Mouse (Mus musculus) forebrain, embryonic 16.5 days (tissue): ENCODE measurements around the gene Kdm5c. TPM values are rescaled to one million over a fixed set of nuclear protein-coding genes. Genes with fewer than 3 reads are reported as not detected.

Experiments
- ATAC-seq: fragments of 200-750 bp; cut with Nextera tagmentation; 2 replicates; pipeline ENCODE4 v1.8.0; 2017; ENCODE audit warnings: mild to moderate bottlenecking, moderate library complexity
- H3K27ac ChIP-seq: fragments of 300-500 bp; sonication (generic); 2 replicates; pipeline ENCODE4 v1.5.1; 2014; ENCODE audit warnings: low read length, control low read depth
- H3K27me3 ChIP-seq: fragments of 300-500 bp; sonication (generic); replicated peaks from 2 replicates; pipeline ENCODE4 v1.6.1; 2014; ENCODE audit warnings: low read length; ENCODE audit not compliant: control insufficient read depth, insufficient read depth
- H3K36me3 ChIP-seq: fragments of 300-500 bp; sonication (generic); 2 replicates; pipeline ENCODE4 v1.6.1; 2014; ENCODE audit not compliant: control insufficient read depth, insufficient read depth
- H3K4me1 ChIP-seq: fragments of 300-500 bp; sonication (generic); replicated peaks from 2 replicates; pipeline ENCODE4 v1.6.1; 2014; ENCODE audit warnings: low read length; ENCODE audit not compliant: control insufficient read depth, insufficient read depth
- H3K4me2 ChIP-seq: fragments of 300-500 bp; sonication (generic); 2 replicates; pipeline ENCODE4 v1.6.1; 2014; ENCODE audit warnings: mild to moderate bottlenecking, low read length, control low read depth
- H3K4me3 ChIP-seq: fragments of 300-500 bp; sonication (generic); replicated peaks from 2 replicates; pipeline ENCODE4 v1.5.1; 2014; ENCODE audit warnings: mild to moderate bottlenecking, low read length, control low read depth
- H3K9ac ChIP-seq: fragments of 300-500 bp; sonication (generic); replicated peaks from 2 replicates; pipeline ENCODE4 v1.6.1; 2014; ENCODE audit warnings: low read depth, low read length, control low read depth
- H3K9me3 ChIP-seq: fragments of 300-500 bp; sonication (generic); 2 replicates; pipeline ENCODE4 v1.6.1; 2016; ENCODE audit warnings: low read length; ENCODE audit not compliant: control insufficient read depth
- WGBS: fragments of 180-500 bp; shearing (Covaris S2); extraction: QIAGEN DNeasy Blood & Tissue Kit; methylation state at CpG from one replicate; pipeline ENCODE4 v1.1.7; 2014; 5-methylcytosine and 5-hydroxymethylcytosine counted together
- polyA plus RNA-seq: library from polyadenylated mRNA; unstranded; fragments of >200 nt; fragmentation: Nextera tagmentation; extraction: Ambion mirVana; gene quantifications from 2 replicates; pipeline ENCODE4 v1.2.1, GENCODE M21; 2015

Kdm5c gene
- polyA plus RNA-seq = 38.3 and 38.6 TPM in 2 replicates

GRCm38 (mm10) chrX:152232781-152233763 lies at the start of gene Kdm5c:
Kdm5c (plus strand) TSS chrX:152233020.
- under 1% methylated on average over 69 of the region's 69 CpGs for WGBS
- peak within 1 kb of the TSS; percentile 67 for H3K27ac ChIP-seq
- ATAC-seq = peak; percentile 98

GRCm38 (mm10) chrX:152187151-152187550 lies 45.7 kb upstream of the Kdm5c start:
- H3K36me3 ChIP-seq = no peaks in the 10 kb centered on the region
- no peaks in the 10 kb centered on the region for H3K9me3 ChIP-seq
- no peak overlapping the region for H3K4me2 ChIP-seq
- no peak overlapping the region for H3K9ac ChIP-seq
- H3K27me3 ChIP-seq = peaks cover 17% of the 10 kb centered on the region
- no peak overlapping the region for H3K27ac ChIP-seq
- no peaks in the 10 kb centered on the region for H3K4me1 ChIP-seq
- H3K4me3 ChIP-seq = no peak overlapping the region
- ATAC-seq = no peak

More at GRCm38 (mm10) chrX:152232781-152233763, at the start of gene Kdm5c:
- peaks cover 19% of the 10 kb centered on the region for H3K4me1 ChIP-seq
- no peaks in the 10 kb centered on the region for H3K9me3 ChIP-seq
- H3K36me3 ChIP-seq = no peaks in the 10 kb centered on the region
- 0 out of 2 replicates have a peak, but pooled peaks cover 2% of the 10 kb centered on the region for H3K27me3 ChIP-seq
- H3K4me3 ChIP-seq = peak within 1 kb of the TSS; percentile 96
- peak within 1 kb of the TSS; percentile 82 for H3K4me2 ChIP-seq
- H3K9ac ChIP-seq = peak within 1 kb of the TSS; percentile 88

- 65% methylated on average over 1 of the region's 1 CpGs for WGBS
- H3K36me3 ChIP-seq = no peaks in the 10 kb centered on the region
- no peak overlapping the region for H3K9ac ChIP-seq
- H3K27ac ChIP-seq = no peak overlapping the region
- no peaks in the 10 kb centered on the region for H3K9me3 ChIP-seq
- no peak for ATAC-seq
- H3K4me1 ChIP-seq = no peaks in the 10 kb centered on the region
- H3K4me2 ChIP-seq = no peak overlapping the region
- peaks cover 24% of the 10 kb centered on the region for H3K27me3 ChIP-seq
- no peak overlapping the region for H3K4me3 ChIP-seq
Observed at GRCm38 (mm10) chrX:152191266-152191665, 41.6 kb upstream of the Kdm5c start.

DNA sequence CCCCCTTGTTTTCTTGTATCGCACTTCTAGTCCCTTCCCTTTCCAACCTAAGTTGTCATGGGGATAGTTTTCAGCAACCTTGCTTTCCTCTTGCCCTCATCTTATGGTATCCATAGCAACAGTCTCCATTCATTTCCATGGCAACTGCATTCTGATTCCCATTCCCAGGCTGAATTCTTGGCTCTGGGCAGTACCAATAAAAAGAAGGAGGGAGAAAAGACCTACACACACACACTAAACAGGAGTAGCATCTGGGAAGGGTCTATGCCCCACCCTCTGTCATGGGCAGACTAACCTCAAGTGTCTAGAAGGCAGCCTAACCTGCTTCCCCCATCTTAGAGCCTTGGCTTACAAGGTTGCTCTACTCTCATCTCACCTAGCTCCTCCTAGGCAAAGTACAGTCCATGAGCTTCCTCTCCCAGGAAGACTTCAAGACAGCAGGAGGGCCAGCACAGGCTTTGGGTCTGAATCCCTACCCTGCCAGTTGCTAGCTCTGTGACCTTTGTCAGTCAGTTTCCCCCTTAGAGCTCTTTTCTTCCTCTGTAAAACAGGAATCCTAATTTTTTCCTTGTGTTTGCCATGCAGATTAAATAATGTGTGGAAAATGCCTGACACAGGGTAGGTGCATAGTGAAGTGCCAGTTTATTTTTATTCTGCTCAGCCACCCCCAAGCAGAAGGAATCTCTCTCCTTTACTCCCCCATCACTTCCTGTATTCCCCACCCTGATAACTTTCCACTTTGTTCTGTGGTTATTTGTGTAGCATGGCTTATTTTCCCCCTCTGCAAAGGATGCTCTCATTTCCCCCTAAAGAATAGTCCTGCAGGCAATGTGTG lies 34.8 kb upstream of the Kdm5c start:
- no peaks in the 10 kb centered on the region for H3K9me3 ChIP-seq
- no peaks in the 10 kb centered on the region for H3K36me3 ChIP-seq
- 15% methylated on average over 1 of the region's 1 CpGs for WGBS
- H3K4me3 ChIP-seq = no peak overlapping the region
- H3K4me2 ChIP-seq = peak overlapping the region; percentile 31
- peaks cover 20% of the 10 kb centered on the region; the same call in 1 of the 2 replicates for H3K27me3 ChIP-seq
- peak; percentile 87 for ATAC-seq
- H3K4me1 ChIP-seq = peaks cover 18% of the 10 kb centered on the region
- H3K27ac ChIP-seq = peak overlapping the region; percentile 84
- no peak overlapping the region for H3K9ac ChIP-seq

- H3K36me3 ChIP-seq = no peaks in the 10 kb centered on the region
- no peak overlapping the region for H3K9ac ChIP-seq
- H3K4me3 ChIP-seq = no peak overlapping the region
- peaks cover 18% of the 10 kb centered on the region for H3K4me1 ChIP-seq
- H3K27ac ChIP-seq = no peak overlapping the region
- no peaks in the 10 kb centered on the region for H3K9me3 ChIP-seq
- ATAC-seq = no peak
- H3K4me2 ChIP-seq = no peak overlapping the region
- WGBS = 33% methylated on average over 4 of the region's 4 CpGs
- H3K27me3 ChIP-seq = peaks cover 24% of the 10 kb centered on the region; the same call in 1 of the 2 replicates
Observed at GRCm38 (mm10) chrX:152201737-152202421, 30.9 kb upstream of the Kdm5c start.

DNA sequence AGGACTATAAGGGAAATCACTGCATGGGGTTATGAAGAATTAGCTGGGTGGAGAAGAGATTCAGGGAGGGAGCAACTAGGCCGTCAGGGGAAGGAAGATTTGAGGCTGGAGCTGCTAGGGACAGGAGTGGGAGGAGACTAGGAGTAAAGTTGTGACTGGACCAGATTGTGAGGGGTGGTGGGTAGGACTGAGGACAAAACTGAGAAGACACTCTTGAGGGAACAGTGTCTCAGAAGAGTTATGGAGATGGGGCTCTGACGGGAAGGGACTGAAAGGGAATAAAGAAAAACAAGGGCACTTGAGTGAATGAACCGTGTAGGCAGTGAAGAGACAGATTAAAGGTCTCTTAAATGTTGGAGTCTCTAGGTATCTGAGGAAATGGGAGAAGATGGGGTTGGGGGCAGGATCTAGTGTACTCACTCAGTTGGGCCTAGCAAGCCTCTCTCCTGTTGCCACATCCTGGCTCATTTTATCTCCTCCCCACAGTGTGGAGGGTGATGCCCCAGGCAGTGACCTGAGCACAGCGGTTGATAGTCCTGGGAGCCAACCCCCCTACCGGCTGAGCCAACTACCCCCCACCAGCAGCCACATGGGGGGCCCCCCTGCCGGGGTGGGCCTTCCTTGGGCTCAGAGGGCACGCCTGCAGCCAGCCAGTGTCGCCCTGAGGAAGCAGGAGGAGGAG lies 30.3 kb upstream of the Kdm5c start:
- no peak for ATAC-seq
- 40% methylated on average over 8 of the region's 8 CpGs for WGBS
- H3K4me2 ChIP-seq = no peak overlapping the region
- H3K9me3 ChIP-seq = no peaks in the 10 kb centered on the region
- peaks cover 21% of the 10 kb centered on the region; the same call in 1 of the 2 replicates for H3K27me3 ChIP-seq
- no peak overlapping the region for H3K27ac ChIP-seq
- no peaks in the 10 kb centered on the region for H3K36me3 ChIP-seq
- H3K9ac ChIP-seq = no peak overlapping the region
- H3K4me3 ChIP-seq = no peak overlapping the region
- H3K4me1 ChIP-seq = peaks cover 12% of the 10 kb centered on the region

- no peak overlapping the region for H3K4me2 ChIP-seq
- no peak; the same call in 1 of the 2 replicates for ATAC-seq
- H3K27ac ChIP-seq = no peak overlapping the region
- no peak overlapping the region for H3K9ac ChIP-seq
- peaks cover 5% of the 10 kb centered on the region for H3K4me1 ChIP-seq
- 57% methylated on average over 4 of the region's 4 CpGs for WGBS
- no peaks in the 10 kb centered on the region for H3K36me3 ChIP-seq
- H3K27me3 ChIP-seq = peaks cover 21% of the 10 kb centered on the region; the same call in 1 of the 2 replicates
- no peaks in the 10 kb centered on the region for H3K9me3 ChIP-seq
- H3K4me3 ChIP-seq = no peak overlapping the region
Observed at GRCm38 (mm10) chrX:152203247-152203646, 29.6 kb upstream of the Kdm5c start.

GRCm38 (mm10) chrX:152205486-152205885 lies 27.3 kb upstream of the Kdm5c start:
- Histone ChIP-seq H3K27ac (no peak overlapping the region), H3K9ac (no peak overlapping the region), H3K27me3 (peaks cover 18% of the 10 kb centered on the region; the same call in 1 of the 2 replicates), H3K4me1 (no peaks in the 10 kb centered on the region), H3K4me2 (no peak overlapping the region), H3K4me3 (no peak overlapping the region), H3K9me3 (no peaks in the 10 kb centered on the region), H3K36me3 (no peaks in the 10 kb centered on the region)
- 97% methylated on average over 1 of the region's 1 CpGs for WGBS
- no peak for ATAC-seq
